Mouse (Mus musculus): ENCODE measurements at regions not wholly inside any gene's neighbourhood (a gene's known extent, or its start where the extent isn't known, plus 50 kb on each side); places are given as distances from the start of the nearest gene placed in this dataset.

DNA sequence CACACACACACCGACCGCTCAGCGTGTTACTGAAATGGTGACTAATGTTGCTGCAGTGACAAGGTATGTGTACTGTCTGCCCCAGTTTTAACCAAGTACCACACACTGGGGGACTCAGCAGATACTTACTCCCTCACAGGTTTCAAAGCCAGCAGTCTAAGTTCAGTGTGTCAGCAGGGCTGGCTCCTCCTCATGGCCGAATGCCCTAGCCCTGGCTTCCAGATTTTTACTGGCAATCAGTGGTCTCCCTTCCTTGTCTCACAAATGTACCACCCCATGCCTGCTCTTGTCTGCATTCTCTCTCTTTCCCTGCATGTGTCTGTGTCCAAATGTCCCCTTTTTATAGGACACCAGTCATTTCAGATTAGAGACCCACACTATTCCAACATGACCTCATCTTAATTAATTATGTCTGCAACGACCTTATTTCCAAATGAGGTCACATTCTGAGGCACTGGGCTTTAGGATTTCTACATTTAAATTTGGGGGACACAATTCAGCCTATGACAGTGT, 114.7 kb downstream of the Uri1 start:
- no peak for DNase-seq (ENCODE audit: extremely low spot score)

DNA sequence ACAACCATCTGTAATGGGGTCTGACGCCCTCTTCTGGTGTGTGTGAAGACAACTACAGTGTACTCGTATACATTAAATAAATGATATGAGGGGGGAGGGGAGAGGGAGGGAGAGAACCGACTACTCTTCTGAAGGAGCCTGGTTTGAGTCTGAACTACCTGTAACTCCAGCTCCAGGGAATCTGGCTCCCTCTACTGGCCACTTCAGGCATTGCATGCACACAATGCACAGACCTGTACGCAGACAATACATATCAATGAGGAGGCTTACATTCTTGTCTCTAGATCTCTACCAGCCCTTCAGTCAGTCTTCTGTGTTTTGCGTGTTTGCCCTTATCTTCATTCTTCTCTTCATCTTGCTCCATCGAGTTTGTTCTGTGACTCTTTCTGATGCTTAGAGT, 120.4 kb upstream of the Zfp536 start:
- DNase-seq (ENCODE audit: extremely low spot score) = peak; percentile 41

DNA sequence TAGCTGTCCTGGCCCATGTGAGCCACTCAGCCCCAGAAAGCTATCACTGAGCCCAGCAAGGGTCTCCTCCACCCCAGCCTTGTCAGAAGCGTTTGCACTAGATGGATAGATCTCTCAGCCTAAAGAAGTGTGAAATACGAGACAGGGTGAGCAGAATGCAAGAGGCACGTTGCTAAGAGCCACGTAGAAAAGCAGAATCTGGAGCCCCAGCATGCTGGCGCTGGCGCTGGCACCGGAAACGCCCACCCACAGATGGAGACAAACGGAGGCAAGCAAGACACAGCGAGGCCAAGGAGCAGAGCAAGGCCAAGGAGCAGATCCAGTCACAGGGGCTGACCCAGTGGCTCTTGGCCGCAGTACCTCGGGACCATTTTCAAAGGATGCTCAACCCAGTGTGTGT, 100.9 kb upstream of the Zfp536 start:
- no peak for DNase-seq (ENCODE audit: extremely low spot score)

DNA sequence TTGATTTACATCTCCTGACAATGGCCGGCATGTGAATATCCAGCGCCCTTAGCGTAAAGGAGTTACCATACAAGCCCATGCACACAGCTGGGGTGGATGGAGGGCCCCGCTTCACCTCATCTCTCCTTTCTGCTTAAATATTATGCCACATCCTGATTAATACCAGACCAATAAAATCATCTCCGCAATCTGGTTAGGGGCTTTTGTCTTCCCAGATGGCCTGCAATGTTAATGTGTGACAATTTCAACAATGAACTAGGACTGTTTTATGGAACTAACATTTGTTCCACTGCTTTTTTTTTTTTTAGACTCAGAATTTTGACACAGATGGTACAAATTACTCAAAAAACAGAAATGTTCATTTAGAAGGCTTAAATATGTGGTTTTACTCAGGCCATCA, 97.5 kb upstream of the Zfp536 start:
- DNase-seq (ENCODE audit: extremely low spot score) = no peak

DNA sequence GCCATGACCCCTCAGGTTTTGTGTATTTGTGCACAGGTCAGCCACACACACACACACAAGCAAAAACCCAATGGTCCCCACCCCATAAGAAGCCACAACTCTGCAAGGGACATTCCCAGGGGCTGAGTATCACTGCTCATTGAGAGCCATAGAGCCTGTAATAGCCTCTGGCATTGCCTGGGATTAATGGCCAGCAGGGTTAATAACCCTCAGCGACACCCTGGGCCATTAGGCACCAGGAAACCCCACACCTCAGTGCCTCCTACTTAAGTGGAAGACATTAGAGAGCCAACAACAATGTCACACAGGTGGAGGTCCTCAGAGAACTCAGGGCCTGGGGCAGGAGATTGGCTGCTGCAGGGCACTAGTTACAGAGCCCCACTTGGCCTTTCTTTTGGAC, 93.0 kb upstream of the Zfp536 start:
- DNase-seq (ENCODE audit: extremely low spot score) = no peak

DNA sequence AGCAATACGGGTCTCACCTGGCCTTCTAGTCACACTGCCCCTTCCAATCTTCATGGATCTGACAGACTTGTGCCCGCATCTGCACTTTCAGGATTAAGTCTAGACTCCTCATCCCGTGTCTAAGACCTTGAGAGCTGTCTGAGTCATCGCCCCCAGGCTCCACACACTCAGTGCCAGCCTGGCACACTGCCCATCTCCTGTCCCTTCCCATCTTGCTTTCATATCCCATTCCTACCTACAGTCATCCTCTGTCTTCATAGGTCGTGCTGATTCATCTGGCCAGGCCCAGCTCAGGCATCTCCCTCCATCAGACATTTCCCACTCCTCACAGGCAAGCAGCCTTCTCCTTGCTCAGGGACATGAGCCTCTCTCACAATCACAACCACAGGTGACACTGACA, 78.0 kb upstream of the Zfp536 start:
- DNase-seq (ENCODE audit: extremely low spot score) = no peak

DNA sequence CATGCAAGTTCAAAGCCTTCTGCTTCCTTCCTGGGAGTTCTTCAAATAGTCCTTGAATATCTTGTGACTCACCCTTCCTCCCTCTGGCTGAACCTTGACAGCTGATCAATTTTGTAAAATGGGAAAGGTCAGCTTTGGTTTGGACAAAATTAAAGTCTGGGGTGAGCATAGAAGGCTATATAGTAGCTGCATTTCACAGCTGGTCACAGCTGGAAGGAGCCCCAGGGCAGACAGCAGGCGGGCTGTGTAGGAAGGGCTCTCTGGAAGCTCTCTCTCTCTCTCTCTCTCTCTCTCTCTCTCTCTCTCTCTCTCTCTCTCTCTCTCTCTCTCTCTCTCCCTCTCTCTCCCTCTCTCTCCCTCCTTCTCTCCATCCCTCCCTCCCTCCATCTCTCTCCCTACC, 71.8 kb upstream of the Zfp536 start:
- DNase-seq (ENCODE audit: extremely low spot score) = no peak

DNA sequence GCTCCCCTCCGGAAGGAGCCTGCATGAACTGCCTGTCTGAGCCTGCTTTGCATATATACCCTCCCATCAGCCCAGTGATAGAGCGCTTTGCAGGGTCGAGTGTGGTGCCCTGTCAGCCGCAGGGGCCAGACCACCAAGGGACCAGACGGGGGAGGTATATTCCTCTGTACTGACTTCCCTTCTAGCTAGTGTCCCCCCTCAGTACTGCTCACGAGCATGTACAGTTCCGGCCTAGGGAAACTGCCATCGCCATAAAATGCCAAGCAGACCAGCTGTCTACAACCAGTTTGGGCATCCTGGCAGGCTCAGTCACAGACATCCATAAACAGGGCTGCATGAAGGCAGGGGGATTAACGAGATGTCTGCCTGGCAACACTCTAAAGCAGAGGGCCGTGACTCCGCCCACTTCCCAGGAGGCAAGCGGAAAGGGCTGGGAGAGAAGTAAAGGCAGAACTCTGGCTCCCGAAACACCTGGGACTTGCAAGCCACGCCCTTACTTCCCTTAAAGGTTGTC, 68.6 kb upstream of the Zfp536 start:
- peak; percentile 62 for DNase-seq (ENCODE audit: extremely low spot score)

DNA sequence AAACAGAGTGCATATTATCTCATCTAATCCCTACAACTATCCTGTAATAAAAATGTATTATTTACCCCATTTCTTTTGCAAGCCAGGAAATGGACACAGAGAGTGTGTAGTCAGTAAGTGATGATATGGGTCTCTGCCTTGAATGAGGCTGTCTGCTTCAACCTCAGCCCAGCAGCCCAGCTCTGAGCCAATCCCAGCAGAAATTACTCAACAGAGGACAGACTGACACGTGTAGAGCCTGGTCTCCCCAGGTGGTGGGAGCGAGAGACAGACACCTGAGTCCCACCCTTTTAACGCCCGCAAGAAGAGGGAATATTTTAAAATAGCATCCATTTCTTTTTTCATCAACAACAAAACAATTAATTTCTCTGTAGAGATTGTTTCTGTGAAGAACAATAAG, 68.1 kb upstream of the Zfp536 start:
- DNase-seq (ENCODE audit: extremely low spot score) = no peak

DNA sequence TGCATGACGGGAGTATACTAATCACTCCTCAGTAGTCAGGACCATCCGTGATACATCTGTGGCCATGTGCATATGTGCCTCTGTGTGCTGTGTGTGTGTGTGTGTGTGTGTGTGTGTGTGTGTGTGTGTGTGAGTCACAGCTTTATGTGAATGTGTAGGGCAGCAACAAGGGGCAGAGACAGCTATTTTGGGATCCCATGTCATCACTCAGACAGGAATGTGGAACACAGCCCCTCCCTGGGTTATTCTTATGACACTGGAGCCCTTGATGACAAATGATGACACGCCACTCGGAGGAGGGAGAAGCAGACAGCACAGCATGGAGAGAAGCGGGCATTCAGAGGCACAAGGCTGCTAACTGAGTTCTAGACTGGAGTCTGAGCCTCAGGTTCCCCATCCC, 64.4 kb upstream of the Zfp536 start:
- DNase-seq (ENCODE audit: extremely low spot score) = no peak

DNA sequence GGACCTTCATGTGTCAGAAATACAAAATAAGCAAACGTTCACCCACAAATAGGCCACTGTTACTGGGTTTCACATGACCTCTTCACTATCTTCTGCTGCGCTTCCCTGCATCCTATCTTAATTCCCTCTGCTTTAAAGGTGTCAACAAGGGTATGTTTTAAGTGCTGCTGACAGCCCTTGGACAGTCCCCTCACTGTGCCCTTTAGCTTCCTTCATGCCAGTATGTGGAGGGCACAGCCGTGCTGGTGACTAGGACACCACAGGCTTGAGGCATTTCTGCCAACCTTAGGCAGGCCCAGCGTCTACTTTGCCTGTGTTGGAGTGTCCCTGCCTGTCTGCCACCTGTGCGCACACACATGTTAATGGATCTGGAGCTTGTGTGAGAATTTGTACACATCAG, 63.9 kb upstream of the Zfp536 start:
- DNase-seq (ENCODE audit: extremely low spot score) = no peak

DNA sequence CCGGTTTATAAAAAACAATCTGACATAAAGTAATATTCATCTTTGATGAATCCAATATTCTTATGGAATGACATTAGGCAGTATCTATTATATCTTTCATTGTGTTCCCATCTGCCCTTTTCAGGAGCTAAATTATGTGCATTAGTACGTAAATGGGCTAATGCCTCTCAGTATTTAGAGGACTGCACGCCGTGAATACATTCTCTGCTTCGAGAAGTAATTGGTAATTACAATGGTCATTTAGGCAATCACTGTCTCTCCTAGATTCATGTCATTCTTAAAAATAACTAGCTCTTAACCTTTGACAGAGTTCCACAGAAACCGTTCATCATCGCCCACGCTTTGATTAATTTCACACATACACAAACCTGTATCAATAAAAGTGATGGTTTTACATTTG, 60.0 kb upstream of the Zfp536 start:
- DNase-seq (ENCODE audit: extremely low spot score) = no peak

DNA sequence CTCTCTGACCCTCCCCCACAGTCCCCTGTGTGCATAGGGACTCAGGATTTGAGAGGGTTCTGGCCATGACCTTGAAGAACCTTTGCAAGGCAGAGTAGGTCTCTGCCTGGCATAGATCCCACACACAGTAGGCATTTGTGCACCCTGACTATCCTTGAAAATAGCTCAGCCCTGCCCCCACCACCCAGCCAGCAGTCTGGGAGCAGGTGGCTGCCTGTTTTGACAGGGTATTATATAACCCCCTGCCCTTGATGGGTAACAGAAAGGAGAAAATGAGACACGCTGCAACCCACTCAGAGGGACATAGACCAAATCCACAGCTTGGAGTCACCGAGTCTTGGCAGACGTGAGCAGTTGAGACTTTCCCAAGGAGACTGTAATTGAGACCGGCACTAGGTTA, 58.9 kb upstream of the Zfp536 start:
- no peak for DNase-seq (ENCODE audit: extremely low spot score)

DNA sequence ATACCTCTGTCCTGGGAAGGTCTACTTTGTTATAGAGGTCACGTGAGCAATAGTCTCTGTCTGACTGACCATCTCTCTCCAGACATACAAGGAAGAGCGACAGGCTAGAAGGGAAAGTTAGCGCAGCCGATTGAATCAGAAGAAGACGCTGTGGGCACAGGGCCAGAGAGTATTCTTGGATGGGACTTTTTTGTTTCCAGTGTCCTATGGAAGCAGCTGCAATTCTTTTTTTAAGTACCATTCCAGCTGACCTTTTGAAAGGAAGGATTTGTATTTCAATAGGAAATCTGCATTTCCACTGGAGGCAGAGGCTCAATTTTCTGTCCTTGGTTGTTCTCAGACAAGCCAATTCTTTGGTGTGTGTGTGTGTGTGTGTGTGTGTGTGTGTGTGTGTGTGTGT, 52.3 kb upstream of the Zfp536 start:
- DNase-seq (ENCODE audit: extremely low spot score) = no peak

Data from embryo, embryonic 9.5 days (tissue).